Mouse (Mus musculus): ENCODE measurements around the gene Fam221b. TPM values are rescaled to one million over a fixed set of nuclear protein-coding genes. Genes with fewer than 3 reads are reported as not detected.
A peak's percentile ranks its signal among the peaks of the same experiment; 100 is the strongest.

Fam221b gene
- 0.04 and 0.15 TPM in 2 replicates for polyA plus RNA-seq (2012; rRNA removed)

DNA sequence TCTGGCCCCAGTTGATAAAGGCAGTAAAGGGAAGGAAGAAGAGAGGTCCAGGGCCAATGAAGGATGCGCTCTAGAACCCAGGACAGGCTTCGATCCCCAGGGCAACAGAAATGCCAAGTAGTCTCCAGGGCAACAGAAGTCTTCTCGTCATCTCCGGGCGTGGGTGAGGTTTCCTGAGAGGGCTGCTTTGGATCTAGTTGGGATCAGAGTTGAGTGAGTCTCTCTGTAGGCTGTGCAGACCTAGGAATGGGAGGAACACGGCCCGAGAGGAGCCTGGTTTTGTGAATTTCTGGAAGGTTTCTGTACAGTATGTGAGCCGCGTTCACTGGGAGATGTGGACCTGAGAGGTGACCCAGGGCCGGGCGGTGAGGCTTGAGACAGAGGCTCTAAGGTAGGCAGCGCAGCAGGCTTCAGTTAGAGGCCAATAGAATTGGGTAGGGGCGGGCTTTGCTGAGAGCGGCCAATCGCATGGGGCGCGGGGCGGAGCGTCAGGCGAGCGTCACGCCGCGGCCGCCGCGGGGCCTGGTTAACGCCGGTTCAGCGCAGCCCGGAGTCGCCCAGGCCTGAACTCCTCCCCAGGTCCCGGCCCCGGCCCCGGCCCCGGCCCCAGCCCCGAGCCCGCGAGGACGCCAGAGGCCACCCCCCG lies at the start of gene Fam221b, which contains the start of gene Tmem8b:
Gene Fam221b (minus strand): TSS at position 364 of the 646 bp plus-strand sequence.
Gene Tmem8b (plus strand): TSS at position 190 of the 646 bp plus-strand sequence.
- WGBS, result 1% methylated on average over 33 of the region's 41 CpGs
- no peak for TF ChIP-seq CTCF (IDR thresholded peaks at IDR 0.05; ENCODE audit: insufficient read depth, low read length)
- peak; percentile 57; the same call in 1 of the 2 replicates for TF ChIP-seq POLR2A (IDR thresholded peaks at IDR 0.05; ENCODE audit: borderline replicate concordance, extremely low read depth, low read depth, low read length)
- Histone ChIP-seq H3K4me3 (replicated peaks; ENCODE audit: extremely low read depth, low read depth, low read length) (peak within 1 kb of the TSS; percentile 57), H3K4me1 (ENCODE audit: control insufficient read depth, insufficient read depth, low read length) (peaks cover 4% of the 10 kb centered on the region)
- peak; percentile 93 for DNase-seq

GRCm38 (mm10) chr4:43713652-43714219 lies 44.8 kb upstream of the Fam221b start:
- no peak for DNase-seq
- Histone ChIP-seq H3K4me1 (ENCODE audit: control insufficient read depth, insufficient read depth, low read length) (no peaks in the 10 kb centered on the region), H3K4me3 (replicated peaks; ENCODE audit: extremely low read depth, low read depth, low read length) (no peak overlapping the region)
- TF ChIP-seq CTCF (IDR thresholded peaks at IDR 0.05; ENCODE audit: insufficient read depth, low read length) (no peak), POLR2A (IDR thresholded peaks at IDR 0.05; ENCODE audit: borderline replicate concordance, extremely low read depth, low read depth, low read length) (no peak)
- 30% methylated on average over 7 of the region's 7 CpGs for WGBS

- peak; percentile 81 for DNase-seq
- TF ChIP-seq CTCF (IDR thresholded peaks at IDR 0.05; ENCODE audit: insufficient read depth, low read length) (peak; percentile 80), POLR2A (IDR thresholded peaks at IDR 0.05; ENCODE audit: borderline replicate concordance, extremely low read depth, low read depth, low read length) (no peak)
- WGBS, result 0% methylated on average over 2 of the region's 2 CpGs
- no peak overlapping the region for H3K4me3 ChIP-seq (replicated peaks; ENCODE audit: extremely low read depth, low read depth, low read length)
- no peaks in the 10 kb centered on the region for H3K4me1 ChIP-seq (ENCODE audit: control insufficient read depth, insufficient read depth, low read length)
Observed at GRCm38 (mm10) chr4:43711821-43712220, 42.9 kb upstream of the Fam221b start.

- no peak for TF ChIP-seq CTCF (IDR thresholded peaks at IDR 0.05; ENCODE audit: insufficient read depth, low read length)
- no peak for TF ChIP-seq POLR2A (IDR thresholded peaks at IDR 0.05; ENCODE audit: borderline replicate concordance, extremely low read depth, low read depth, low read length)
- WGBS, result 43% methylated on average over 6 of the region's 6 CpGs
Observed at GRCm38 (mm10) chr4:43709869-43710268, 40.9 kb upstream of the Fam221b start, which contains the start of gene Olfr71. Gene Olfr71 (minus strand): TSS chr4:43710255.

DNA sequence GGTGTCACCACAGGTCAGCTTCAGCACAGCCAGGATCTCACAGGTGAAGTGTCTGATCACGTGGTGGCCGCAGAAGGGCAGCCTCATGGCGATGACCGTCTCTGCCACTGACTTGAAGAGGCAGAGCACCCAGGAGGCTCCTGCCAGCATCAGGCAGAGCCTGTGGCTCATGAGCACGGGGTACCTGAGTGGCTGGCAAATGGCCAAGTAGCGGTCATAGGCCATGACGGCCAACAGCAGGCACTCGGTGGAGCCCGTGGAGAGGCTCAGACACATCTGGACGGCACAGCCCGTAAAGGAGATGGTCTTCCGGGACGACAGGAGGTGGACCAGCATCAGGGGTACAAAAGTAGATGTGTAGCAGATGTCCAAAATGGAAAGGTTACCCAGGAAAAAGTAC lies 37.0 kb upstream of the Fam221b start:
- H3K4me3 ChIP-seq (replicated peaks; ENCODE audit: extremely low read depth, low read depth, low read length), result no peak overlapping the region
- H3K4me1 ChIP-seq (ENCODE audit: control insufficient read depth, insufficient read depth, low read length), result no peaks in the 10 kb centered on the region
- DNase-seq, result no peak
- TF ChIP-seq POLR2A (IDR thresholded peaks at IDR 0.05; ENCODE audit: borderline replicate concordance, extremely low read depth, low read depth, low read length), result no peak
- no peak for TF ChIP-seq CTCF (IDR thresholded peaks at IDR 0.05; ENCODE audit: insufficient read depth, low read length)
- WGBS, result 68% methylated on average over 13 of the region's 13 CpGs

More at GRCm38 (mm10) chr4:43709869-43710268, 40.9 kb upstream of the Fam221b start, which contains the start of gene Olfr71:
- peak; percentile 61 for DNase-seq
- Histone ChIP-seq H3K4me3 (replicated peaks; ENCODE audit: extremely low read depth, low read depth, low read length) (no peak within 1 kb of the TSS), H3K4me1 (ENCODE audit: control insufficient read depth, insufficient read depth, low read length) (no peaks in the 10 kb centered on the region)

DNA sequence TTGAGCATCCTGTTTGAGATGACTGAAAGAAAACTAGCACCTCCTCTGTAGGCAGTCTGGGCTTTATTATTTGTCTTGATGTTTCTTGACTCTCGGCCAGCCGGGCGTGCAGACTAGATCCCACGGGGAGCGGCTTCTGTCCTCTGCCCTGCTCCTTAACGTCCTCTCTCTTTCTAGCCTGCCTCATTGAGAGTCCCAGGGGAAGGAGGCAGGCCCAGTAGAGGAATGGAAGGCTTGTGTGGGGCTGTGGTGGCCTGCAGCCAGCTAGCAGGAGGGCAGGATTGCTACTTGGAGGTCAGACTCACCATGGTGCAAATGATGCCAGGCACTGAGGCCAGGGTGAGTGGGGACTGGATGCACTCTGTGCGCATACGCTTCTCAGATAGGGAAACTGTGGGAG lies 34.9 kb upstream of the Fam221b start:
- no peak overlapping the region for H3K4me3 ChIP-seq (replicated peaks; ENCODE audit: extremely low read depth, low read depth, low read length)
- no peaks in the 10 kb centered on the region for H3K4me1 ChIP-seq (ENCODE audit: control insufficient read depth, insufficient read depth, low read length)
- DNase-seq, result no peak
- TF ChIP-seq POLR2A (IDR thresholded peaks at IDR 0.05; ENCODE audit: borderline replicate concordance, extremely low read depth, low read depth, low read length), result no peak
- TF ChIP-seq CTCF (IDR thresholded peaks at IDR 0.05; ENCODE audit: insufficient read depth, low read length), result no peak
- 73% methylated on average over 8 of the region's 8 CpGs for WGBS

DNA sequence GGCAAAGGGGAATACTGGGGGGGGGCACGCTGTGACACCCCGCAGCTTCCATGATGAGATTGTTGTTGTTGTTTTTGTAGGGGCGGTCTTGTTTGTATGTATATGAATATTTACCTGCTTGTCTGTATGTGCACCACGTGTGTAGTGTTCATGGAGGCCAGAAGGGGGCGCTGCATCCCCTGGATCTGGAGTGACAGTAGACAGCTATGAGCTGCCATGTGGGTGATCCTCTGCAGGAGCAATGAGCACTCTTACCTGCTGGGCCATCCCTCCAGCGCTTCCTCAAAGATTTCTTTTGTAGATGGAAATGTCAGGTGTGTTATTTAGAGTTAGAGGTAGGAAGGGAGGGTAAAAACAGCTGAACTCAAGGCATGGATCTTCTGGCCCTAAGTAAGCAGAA lies 34.5 kb upstream of the Fam221b start:
- 73% methylated on average over 6 of the region's 6 CpGs for WGBS
- no peak for DNase-seq
- H3K4me3 ChIP-seq (replicated peaks; ENCODE audit: extremely low read depth, low read depth, low read length), result no peak overlapping the region
- TF ChIP-seq POLR2A (IDR thresholded peaks at IDR 0.05; ENCODE audit: borderline replicate concordance, extremely low read depth, low read depth, low read length) (no peak), CTCF (IDR thresholded peaks at IDR 0.05; ENCODE audit: insufficient read depth, low read length) (peak; percentile 41)
- H3K4me1 ChIP-seq (ENCODE audit: control insufficient read depth, insufficient read depth, low read length), result no peaks in the 10 kb centered on the region

DNA sequence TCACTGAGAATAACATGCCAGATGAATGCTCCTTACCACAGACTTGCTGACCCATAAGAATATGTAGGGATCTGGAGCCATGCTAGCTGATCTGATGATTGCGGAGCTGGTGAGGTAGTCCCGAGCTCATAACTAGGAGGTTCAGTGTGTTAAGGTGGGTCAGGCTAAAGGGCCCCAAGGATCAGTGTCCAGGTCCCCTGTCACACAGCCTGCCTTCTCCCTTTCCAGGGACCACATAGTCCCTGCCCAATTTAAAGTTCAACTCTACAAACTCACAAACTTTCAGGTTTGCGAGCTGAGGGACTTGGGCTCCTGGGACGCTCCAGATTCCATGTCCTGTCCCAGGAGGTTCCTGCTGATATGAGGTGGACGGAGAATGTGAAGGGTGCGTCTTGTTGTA lies 31.8 kb upstream of the Fam221b start, which contains the start of gene Olfr70:
Gene Olfr70 (minus strand): TSS at position 101 of the 400 bp plus-strand sequence.
- 91% methylated on average over 6 of the region's 6 CpGs for WGBS
- Histone ChIP-seq H3K4me1 (ENCODE audit: control insufficient read depth, insufficient read depth, low read length) (no peaks in the 10 kb centered on the region), H3K4me3 (replicated peaks; ENCODE audit: extremely low read depth, low read depth, low read length) (no peak within 1 kb of the TSS)
- DNase-seq, result no peak
- no peak for TF ChIP-seq CTCF (IDR thresholded peaks at IDR 0.05; ENCODE audit: insufficient read depth, low read length)
- no peak for TF ChIP-seq POLR2A (IDR thresholded peaks at IDR 0.05; ENCODE audit: borderline replicate concordance, extremely low read depth, low read depth, low read length)

GRCm38 (mm10) chr4:43696561-43696960 lies 27.6 kb upstream of the Fam221b start:
- 82% methylated on average over 13 of the region's 13 CpGs for WGBS
- no peak for DNase-seq
- TF ChIP-seq CTCF (IDR thresholded peaks at IDR 0.05; ENCODE audit: insufficient read depth, low read length) (no peak), POLR2A (IDR thresholded peaks at IDR 0.05; ENCODE audit: borderline replicate concordance, extremely low read depth, low read depth, low read length) (no peak)
- Histone ChIP-seq H3K4me3 (replicated peaks; ENCODE audit: extremely low read depth, low read depth, low read length) (no peak overlapping the region), H3K4me1 (ENCODE audit: control insufficient read depth, insufficient read depth, low read length) (peaks cover 2% of the 10 kb centered on the region; the same call in 1 of the 2 replicates)

All from lung, adult 2 months (tissue).